Mouse (Mus musculus) T-helper 17 cell (primary cell): ENCODE measurements around the gene Bcat1.

Experiments used
- in situ Hi-C, 2 experiments: fragments of 300-600 bp; cut with MboI, MseI; formaldehyde crosslinking; loops; 1 replicate in 1 of 2; 2 replicates in 1 of 2; pipeline ENCODE4 v1.15.1; 2025; ENCODE audit warnings: high pct_unique_total_duplicates in 2 of 2

The Bcat1 gene

DNA sequence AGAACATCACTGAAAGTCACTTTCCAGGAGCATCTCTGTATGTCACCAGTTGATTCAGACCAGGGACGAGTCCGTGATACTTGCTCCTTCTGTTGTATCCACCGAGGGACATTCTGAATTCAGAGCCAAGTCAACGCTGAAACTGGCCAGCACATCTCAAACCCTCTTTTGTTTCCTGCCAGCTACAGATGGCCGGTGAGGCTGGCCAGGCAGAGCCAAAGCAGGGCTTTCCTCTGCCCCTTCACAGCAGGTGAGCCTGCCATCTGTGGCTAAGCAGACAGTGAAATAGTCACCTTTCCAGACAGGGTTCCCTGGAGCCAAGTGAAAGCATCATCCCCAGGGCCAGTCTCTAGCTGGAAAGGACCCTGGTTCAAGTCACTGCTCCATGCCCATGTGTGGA is 57.7 kb downstream of the Bcat1 start:
- in situ Hi-C loops: no loop called here

DNA sequence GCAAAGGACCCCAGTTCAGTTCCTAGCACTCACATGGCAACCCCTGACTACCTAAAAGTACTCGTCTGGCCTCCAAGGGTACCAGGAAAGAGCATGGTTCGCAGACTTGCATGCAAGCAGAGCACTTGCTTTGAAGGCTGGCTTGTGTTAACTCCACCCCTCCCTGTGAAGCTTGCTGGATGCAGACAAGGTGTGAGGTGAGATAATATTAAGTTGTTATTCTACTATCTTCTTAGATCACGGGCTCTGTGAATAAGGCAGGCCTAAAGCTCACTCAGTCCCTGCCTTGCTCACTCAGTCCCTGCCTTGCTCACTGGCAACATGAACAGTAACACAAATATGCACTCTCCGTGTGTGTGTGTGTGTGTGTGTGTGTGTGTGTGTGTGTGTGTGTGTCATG is 58.5 kb downstream of the Bcat1 start:
- in situ Hi-C loops: no loop called here

GRCm38 (mm10) chr6:145016639-145017038 is 59.3 kb downstream of the Bcat1 start:
- in situ Hi-C loops: no loop called here

GRCm38 (mm10) chr6:145014944-145015343 is 61.0 kb downstream of the Bcat1 start:
- in situ Hi-C loops: no loop called here

DNA sequence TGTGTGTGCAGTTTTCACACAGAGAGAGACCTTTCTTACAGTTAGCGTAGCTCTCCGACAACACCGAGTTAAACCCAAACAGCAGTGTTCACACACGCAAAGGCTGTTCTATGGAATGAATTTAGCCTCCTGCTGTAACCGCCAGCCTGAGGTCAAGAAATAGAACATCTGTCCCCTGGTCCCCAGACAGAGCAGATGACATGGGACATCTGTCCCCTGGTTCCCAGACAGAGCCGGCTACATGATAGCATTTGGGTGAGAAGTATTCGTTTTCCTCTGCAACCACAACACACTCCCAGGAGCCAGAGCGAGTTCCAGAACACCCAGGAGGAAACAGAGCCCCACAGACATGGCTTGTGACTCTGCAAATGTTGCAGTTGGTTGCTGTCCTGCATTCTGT is 63.3 kb downstream of the Bcat1 start:
- in situ Hi-C loops: no loop called here

DNA sequence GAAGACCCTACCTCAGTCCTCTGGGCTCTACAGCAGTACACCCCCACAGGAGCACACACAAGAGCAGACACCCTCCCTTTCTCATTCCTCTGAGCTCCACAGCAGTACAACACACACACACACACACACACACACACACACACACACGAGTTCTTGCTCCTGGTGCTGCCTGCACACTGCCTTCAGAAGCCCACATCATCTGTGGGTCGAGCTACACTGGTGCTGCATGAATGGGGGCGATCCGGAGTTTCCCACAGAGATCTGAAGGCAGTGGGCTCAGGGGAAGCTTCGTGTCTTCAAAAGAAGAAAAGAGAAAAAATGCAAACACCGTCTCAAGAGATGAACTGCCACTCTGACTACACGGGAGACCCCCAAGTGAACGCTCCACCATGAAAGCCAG is 64.8 kb downstream of the Bcat1 start:
- in situ Hi-C loops: no loop called here

- in situ Hi-C loops: no loop called here
Observed at GRCm38 (mm10) chr6:145009859-145010818, 65.8 kb downstream of the Bcat1 start.

DNA sequence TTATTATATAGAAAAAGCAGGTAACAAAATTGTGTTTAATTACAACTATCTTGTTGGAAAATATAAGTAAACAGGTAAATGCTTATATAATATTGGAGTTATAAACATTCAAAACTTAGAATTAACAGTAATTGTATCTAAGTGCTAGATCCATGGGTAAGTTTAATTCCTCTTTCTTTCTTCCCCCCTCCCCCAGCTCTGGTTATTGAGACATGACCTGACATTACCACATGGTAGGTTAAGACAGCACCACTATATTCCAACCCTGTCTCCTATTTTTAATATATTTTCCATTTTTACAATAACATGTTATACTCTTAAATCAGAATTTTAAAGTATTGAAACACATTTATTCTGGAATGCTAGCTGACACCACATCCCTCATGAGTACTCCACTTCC is 72.5 kb downstream of the Bcat1 start:
- in situ Hi-C loops: no loop called here

DNA sequence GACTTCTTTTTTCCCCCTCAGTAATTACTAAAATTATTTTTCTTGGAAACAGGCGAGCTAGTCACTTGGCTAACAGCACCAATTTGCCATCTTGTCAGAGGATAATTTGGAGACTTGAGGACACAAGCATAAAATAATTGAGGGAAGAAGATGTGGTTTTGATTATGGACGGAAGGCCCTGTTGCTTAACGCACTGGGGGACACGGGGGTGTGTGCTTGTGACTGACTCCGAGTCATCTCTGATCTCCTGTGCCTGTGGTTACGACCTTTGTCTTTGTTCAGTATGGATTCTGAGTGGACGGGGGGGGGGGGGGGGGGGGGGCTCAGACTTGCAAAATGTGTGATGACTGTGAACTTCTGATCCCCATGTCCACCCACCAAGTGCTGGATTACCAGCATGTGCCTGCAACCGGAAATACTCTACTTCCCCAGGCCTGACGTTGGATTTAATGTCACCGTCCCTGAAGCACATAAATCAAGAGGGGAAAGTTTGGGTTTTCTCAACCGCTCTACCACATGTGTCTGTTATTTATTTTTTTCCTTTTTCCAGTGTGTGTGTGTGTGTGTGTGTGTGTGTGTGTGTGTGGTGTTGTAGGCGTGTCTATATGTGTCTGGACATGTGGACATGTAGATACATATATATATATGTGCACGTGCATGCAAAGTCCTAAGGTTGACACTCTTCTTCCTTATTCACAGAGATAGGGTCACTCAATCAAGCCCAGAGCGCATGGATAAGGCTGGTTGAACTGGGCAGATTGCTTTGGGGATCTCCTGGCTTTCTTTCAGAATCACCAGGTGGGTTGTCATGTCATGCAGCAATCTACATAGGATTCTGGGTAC is 73.7 kb downstream of the Bcat1 start:
- in situ Hi-C loops: no loop called here

GRCm38 (mm10) chr6:145001493-145001892 is 74.5 kb downstream of the Bcat1 start:
- in situ Hi-C loops: no loop called here

GRCm38 (mm10) chr6:144997229-144997628 is 78.8 kb downstream of the Bcat1 start:
- in situ Hi-C loops: loop anchor here in 1 of 2 experiments (25.0 kb wide), 1 partner anchor 1260 kb away; no protein-coding TSS in a partner anchor

DNA sequence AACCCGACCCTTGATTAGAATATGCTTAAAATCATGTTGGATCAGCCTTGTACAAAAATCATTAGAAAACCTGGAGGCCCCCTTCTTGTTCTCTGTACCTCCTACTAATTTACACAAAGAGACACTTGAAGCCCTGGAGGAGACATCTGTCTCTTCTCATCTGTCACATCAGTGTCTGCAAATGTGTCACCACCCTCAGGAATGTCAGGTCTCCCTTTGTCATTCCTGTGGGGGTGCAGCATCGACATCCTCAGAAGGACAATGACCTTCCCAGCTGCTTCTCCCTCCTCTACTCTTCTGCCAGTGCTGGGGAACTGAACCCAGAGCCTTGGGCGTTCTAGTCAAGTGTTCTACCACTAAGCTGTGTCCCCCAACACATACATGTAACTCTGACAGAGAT is 83.9 kb downstream of the Bcat1 start:
- in situ Hi-C loops: loop anchor here in 1 of 2 experiments (25.0 kb wide), 1 partner anchor 1255 kb away; no protein-coding TSS in a partner anchor

- in situ Hi-C loops: loop anchor here in 1 of 2 experiments (10.0 to 25.0 kb wide), 2 partner anchors 1252 to 1374 kb away; no protein-coding TSS in a partner anchor
Observed at GRCm38 (mm10) chr6:144989193-144989592, 86.8 kb downstream of the Bcat1 start.

- in situ Hi-C loops: loop anchor here in 1 of 2 experiments (10.0 to 25.0 kb wide), 2 partner anchors 1250 to 1373 kb away; no protein-coding TSS in a partner anchor
Observed at GRCm38 (mm10) chr6:144987676-144988075, 88.3 kb downstream of the Bcat1 start.

GRCm38 (mm10) chr6:144987216-144987615 is 88.8 kb downstream of the Bcat1 start:
- in situ Hi-C loops: loop anchor here in 1 of 2 experiments (10.0 to 25.0 kb wide), 2 partner anchors 1250 to 1372 kb away; no protein-coding TSS in a partner anchor

- in situ Hi-C loops: loop anchor here in 1 of 2 experiments (10.0 to 25.0 kb wide), 2 partner anchors 1247 to 1369 kb away; no protein-coding TSS in a partner anchor
Observed at GRCm38 (mm10) chr6:144984221-144984620, 91.8 kb downstream of the Bcat1 start.

- in situ Hi-C loops: loop anchor here in 1 of 2 experiments (10.0 to 25.0 kb wide), 2 partner anchors 1245 to 1367 kb away; no protein-coding TSS in a partner anchor
Observed at GRCm38 (mm10) chr6:144982093-144982492, 93.9 kb downstream of the Bcat1 start.

- in situ Hi-C loops: loop anchor here in 1 of 2 experiments (5.0 kb wide), 1 partner anchor 1755 kb away; no protein-coding TSS in a partner anchor
Observed at GRCm38 (mm10) chr6:144972351-144972750, 103.6 kb downstream of the Bcat1 start.

DNA sequence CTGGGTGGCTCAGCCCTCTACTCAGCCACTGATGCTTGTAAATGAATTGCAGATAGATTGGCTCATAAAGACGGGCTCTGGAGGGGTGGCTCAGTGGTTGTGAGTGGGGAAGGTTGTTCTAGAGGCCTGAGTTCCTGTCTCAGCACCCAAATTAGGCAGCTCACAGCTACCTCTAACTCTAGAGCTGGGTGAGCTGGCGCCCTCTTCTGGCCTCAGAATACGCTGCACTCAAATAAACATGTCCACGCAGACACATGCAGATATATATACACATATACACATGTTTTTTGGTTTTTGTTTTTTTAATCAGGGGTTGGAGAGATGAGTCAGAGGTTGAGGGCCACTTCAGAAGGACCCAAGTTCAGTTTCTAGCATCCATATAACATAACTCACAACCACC is 105.1 kb downstream of the Bcat1 start:
- in situ Hi-C loops: loop anchor here in 1 of 2 experiments (5.0 kb wide), 1 partner anchor 1754 kb away; no protein-coding TSS in a partner anchor

DNA sequence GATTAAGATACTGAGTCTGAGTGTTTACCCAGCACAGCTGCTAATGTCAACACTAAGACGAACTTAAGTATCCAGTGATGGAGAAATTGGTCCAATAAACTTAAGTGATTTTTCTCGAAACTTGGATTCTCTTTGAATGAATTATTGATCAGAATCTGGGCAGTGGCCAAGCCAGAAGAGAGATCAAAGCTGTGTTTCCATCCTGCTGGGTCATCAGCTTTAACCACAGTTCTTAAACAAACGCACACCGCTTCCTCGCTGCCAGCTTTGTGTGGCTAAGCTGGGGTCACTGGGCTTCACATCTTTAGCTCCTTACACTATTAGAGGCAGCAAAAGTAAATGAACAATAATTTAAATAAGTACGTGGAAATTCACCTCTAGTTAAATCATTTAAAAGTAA is 108.4 kb downstream of the Bcat1 start:
- in situ Hi-C loops: loop anchor here in 1 of 2 experiments (5.0 kb wide), 1 partner anchor 325 kb away; no protein-coding TSS in a partner anchor

DNA sequence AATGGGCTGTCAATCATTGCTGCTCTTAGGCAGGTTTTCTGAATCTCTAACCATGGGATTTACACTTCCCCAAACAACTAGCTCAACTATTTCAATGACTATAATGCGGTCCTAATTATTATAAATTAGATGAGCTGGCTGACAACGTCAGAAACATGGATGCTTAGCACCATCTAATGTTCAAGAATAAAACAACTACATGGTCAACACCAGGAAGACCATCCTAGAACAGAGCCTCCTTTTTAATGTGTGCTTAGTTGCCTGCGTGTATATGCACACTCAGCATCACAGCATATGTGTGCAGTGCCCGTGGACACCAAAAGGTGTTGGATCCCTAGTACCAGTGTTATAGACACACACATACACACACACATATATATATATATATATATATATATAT is 111.8 kb downstream of the Bcat1 start:
- in situ Hi-C loops: no loop called here
